Mouse (Mus musculus) Patski (cell line): ENCODE measurements around the gene Gngt1. TPM values are rescaled to one million over a fixed set of nuclear protein-coding genes. Genes with fewer than 3 reads are reported as not detected.

Experiments
- ATAC-seq: fragments of 100-300 bp; one replicate; pipeline ENCODE4 v1.8.0; 2021
- CTCF ChIA-PET: fragments of 350-600 bp; sonication (Branson Sonifier 250); formaldehyde crosslinking; loops from one replicate; lab custom pipeline; 2022; ENCODE audit warnings: inconsistent platforms; lab: Charles Lee
- POLR2A ChIA-PET: fragments of 350-600 bp; sonication (Branson Sonifier 250); formaldehyde crosslinking; loops from one replicate; lab custom pipeline; 2022; ENCODE audit warnings: antibody characterized with exemption, inconsistent platforms; lab: Charles Lee
- DNase-seq: peaks from one replicate; pipeline ENCODE4 v3.0.0-alpha.2; 2011; ENCODE audit warnings: low read depth, low spot score
- H3K27me3 ChIP-seq: fragments of 371-371 bp; one replicate; pipeline ENCODE4 v1.5.1; 2021
- CTCF ChIP-seq: fragments of 100-300 bp; IDR thresholded peaks from one replicate; pipeline ENCODE4 v1.5.1; 2021
- in situ Hi-C: fragments of 300-500 bp; cut with MboI; formaldehyde crosslinking; loops from 3 replicates; pipeline ENCODE4 v1.11.1; 2018; ENCODE audit warnings: low pct_unique_long_range_greater_than_20kb, mixed read lengths
- polyA plus RNA-seq: library from polyadenylated mRNA; unstranded; gene quantifications from one replicate; pipeline ENCODE4 v1.2.3, GENCODE M21; 2021

Gngt1 gene
- polyA plus RNA-seq, 1 experiment from 2014 or later: 0.09 TPM

DNA sequence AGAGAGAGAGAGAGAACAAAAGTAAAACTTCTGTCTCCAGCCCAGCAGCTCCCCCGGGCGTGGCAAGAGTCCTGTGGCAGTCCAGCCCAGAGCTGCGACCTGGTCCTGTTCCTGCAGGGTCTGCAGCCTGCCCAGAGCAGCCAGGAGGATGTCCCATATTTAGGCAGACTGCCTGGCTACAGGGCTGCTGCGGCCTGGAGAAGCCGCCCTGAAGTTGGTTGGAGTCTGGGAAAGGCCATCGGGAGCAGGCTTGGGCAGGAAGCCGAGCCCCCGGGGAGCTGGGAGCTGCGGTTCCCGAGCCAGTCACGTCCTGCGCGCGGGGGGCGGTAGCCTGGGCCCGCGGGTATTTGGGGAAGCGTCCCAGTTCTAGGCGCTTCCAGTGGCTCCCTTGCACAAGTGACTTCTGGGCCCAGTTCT lies 10.3 kb downstream of the Gngt1 start, which contains the start of gene Gng11:
Gene Gng11, plus strand, starts transcription at position 15 of the 417 bp plus-strand sequence.
- no peak for TF ChIP-seq CTCF
- POLR2A ChIA-PET: no interaction called here
- peaks cover 36% of the 10 kb centered on the region for H3K27me3 ChIP-seq
- in situ Hi-C loops: no loop called here
- ATAC-seq (no peak), DNase-seq (no peak)
- CTCF ChIA-PET: no interaction called here

DNA sequence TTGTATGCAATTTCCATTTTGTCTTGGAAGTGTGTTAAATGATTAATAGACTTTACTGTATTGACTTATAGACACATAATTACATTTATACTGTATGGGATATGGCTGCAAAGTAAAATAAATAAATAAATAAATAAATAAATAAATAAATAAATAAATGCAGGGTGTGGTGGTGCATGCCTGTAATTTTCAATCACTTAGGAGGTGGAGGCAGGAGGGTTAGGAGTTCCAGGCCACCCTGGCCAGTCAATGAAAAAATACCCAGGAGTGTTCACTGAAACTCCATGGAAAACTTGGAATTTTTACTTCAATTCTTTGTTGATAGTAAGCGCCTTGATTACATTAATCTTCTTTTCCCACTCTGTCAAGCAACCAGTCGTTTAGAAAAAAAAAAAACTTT lies 11.2 kb downstream of the Gngt1 start:
- no peak for TF ChIP-seq CTCF
- ATAC-seq: no peak
- in situ Hi-C loops: no loop called here

DNA sequence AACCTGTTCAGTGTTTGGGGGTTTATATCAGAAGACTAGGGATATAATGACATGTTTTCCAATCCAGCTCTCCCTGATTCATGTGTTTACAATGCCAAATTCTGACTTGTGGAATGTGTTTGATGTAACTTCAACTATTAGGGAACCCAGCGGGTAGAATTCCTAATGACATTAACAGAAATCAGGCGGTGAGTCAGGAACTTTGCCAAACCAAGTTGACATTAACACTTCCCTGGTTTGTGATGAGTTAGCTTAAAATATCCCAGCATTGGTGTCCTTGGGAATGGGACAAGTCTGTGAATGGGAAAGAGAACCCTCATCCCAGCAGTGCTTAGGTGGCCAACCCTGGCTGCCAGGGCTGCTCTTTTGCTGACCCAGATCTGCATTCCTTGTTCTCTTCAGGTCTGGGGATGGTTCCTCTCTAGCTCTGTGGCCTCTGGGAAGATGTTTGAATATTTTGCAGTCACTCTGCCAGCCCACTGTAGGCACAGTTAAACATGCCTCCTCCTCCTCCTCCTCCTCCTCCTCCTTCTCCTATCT lies 15.0 kb downstream of the Gngt1 start:
- H3K27me3 ChIP-seq: peaks cover 31% of the 10 kb centered on the region
- ATAC-seq (no peak), DNase-seq (no peak)
- ChIA-PET POLR2A (no interaction called here), CTCF (interaction anchor here (1.3 kb wide), 1 partner anchor 20 kb away, joined by 4 read pairs; the partner anchor contains the start of gene Tfpi2)
- in situ Hi-C loops: no loop called here
- TF ChIP-seq CTCF: no peak

More for the DNA sequence above, 11.2 kb downstream of the Gngt1 start:
- POLR2A ChIA-PET: no interaction called here
- CTCF ChIA-PET: interaction anchor here (1.3 kb wide), 1 partner anchor 14 kb away, joined by 3 read pairs; no protein-coding TSS in a partner anchor
- no peak for DNase-seq
- H3K27me3 ChIP-seq: peaks cover 33% of the 10 kb centered on the region

DNA sequence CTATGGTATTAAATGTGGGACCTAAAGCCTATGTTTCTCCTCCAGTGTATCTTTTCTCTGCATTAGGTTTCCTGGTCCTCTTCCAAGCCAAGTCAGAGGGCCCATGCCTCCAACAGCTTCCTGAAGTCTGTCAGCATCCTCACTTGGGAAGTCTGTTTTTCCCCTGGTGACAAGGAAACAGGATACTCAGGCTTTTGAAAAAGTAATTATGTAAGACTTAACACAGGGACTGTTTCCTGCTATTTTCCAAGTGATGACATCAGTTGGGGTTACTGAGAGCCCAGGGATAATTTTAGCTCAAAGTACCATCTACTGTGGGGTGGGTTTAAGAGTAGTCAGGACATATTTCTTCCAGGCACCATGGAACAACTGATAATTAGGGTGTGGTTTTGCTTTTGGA lies 16.0 kb downstream of the Gngt1 start:
- peaks cover 33% of the 10 kb centered on the region for H3K27me3 ChIP-seq
- no peak for ATAC-seq
- ChIA-PET POLR2A (no interaction called here), CTCF (interaction anchor here (1.3 kb wide), 1 partner anchor 21 kb away, joined by 4 read pairs; the partner anchor contains the start of gene Tfpi2)
- TF ChIP-seq CTCF: no peak
- DNase-seq: no peak
- in situ Hi-C loops: no loop called here

DNA sequence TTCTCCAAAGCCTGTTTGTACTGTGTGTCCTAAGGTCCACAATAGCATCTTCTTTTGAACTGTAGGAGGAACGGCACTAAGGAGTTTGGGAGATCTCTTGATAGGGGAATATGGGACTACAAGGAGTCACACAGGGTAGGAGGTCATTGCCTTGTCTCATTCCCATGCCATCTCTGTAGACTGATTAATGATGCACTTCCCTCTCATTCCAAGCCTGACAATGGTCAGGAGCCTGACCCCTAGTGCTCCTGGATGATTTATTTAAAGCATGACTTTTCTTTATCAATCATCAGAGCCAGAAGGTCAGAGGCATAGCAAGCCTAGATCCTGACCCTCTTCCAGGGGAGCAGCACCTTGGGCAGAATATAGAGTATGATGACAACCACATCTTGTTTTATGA lies 29.1 kb downstream of the Gngt1 start:
- ChIA-PET CTCF (no interaction called here), POLR2A (no interaction called here)
- ATAC-seq (no peak), DNase-seq (no peak)
- TF ChIP-seq CTCF: no peak
- in situ Hi-C loops: no loop called here
- H3K27me3 ChIP-seq: peaks cover 22% of the 10 kb centered on the region

DNA sequence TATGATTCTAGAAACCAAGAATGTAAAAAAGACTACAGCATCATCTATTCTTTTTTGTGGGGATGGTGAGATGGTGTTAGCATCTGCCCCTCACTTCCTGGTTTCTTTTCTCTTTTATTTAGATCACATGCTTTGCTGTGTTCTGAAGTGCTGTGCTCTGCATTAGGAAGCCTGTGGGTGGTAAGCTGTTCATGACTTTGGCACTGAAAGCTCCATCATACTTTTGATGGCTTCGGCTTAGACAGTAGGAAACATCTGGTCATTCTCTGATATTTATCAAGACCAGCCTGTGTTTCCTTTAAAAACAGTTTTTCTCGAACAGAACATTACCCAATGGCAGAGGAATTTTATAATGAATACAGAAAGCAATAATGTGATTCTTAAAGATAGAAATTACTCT lies 32.8 kb downstream of the Gngt1 start:
- in situ Hi-C loops: no loop called here
- DNase-seq (no peak), ATAC-seq (no peak)
- POLR2A ChIA-PET: no interaction called here
- H3K27me3 ChIP-seq: peaks cover 11% of the 10 kb centered on the region
- CTCF ChIA-PET: no interaction called here
- TF ChIP-seq CTCF: no peak

DNA sequence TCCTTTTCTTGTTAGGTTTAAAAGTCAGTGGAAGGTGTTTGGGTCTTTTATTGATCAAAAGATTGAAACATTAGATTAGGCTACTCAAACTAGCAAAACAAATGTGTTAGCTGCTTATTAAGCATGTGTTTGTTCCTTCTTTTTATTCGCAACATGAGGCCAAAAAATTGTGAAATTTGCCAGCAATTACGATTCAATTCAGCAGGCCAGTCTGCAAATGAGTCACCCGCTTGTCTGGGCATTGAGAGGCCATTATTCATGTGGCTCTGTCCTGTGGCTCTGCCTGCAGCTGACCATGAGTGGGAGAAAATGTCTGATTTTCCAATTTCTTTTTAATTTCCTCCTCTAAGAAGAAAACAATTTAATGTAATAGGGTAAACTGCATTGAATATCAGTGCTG lies 37.4 kb downstream of the Gngt1 start:
- POLR2A ChIA-PET: interaction anchor here (0.8 kb wide), 1 partner anchor 14 kb away, joined by 3 read pairs; no protein-coding TSS in a partner anchor
- in situ Hi-C loops: no loop called here
- no peak for DNase-seq

DNA sequence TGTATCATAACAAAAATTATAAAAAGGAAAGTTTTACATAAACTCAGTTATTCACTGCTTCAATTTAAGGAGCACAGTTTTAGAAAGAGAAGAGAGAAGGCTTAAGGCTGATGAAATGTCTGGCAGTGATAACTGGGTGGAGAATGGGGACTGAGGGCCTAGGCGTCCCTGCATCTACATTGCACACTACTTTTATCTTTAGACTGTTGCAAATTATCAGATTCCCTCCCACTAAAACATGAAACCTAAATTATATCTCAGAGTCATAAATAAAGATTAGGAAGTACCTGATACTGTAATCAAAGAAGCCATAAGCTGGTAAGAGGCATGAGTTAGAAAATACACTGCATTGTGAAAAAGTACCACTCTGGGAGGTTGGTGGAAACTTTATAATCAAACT lies 48.2 kb downstream of the Gngt1 start:
- ATAC-seq (no peak), DNase-seq (no peak)
- H3K27me3 ChIP-seq: peaks cover 18% of the 10 kb centered on the region
- in situ Hi-C loops: no loop called here
- TF ChIP-seq CTCF: no peak
- CTCF ChIA-PET: no interaction called here
- POLR2A ChIA-PET: no interaction called here

More for the DNA sequence above, 37.4 kb downstream of the Gngt1 start:
- H3K27me3 ChIP-seq: peaks cover 6% of the 10 kb centered on the region
- TF ChIP-seq CTCF: no peak
- ATAC-seq: no peak
- CTCF ChIA-PET: interaction anchor here (1.2 kb wide), 1 partner anchor 9 kb away, joined by 3 read pairs; no protein-coding TSS in a partner anchor

Other genes starting within 250 kb of the Gngt1 start
- gene Calcr, start 229.1 kb upstream of the Gngt1 start, polyA plus RNA-seq: not detected
- not detected for gene Tfpi2, start 4.9 kb upstream of the Gngt1 start, polyA plus RNA-seq
- gene Gng11, start 10.1 kb downstream of the Gngt1 start, polyA plus RNA-seq: not detected
- gene Bet1, start 93.2 kb downstream of the Gngt1 start, polyA plus RNA-seq: 44.2 TPM